Comparison of ENCODE assay signal across 9 mouse cellular contexts in the genomic region with DNA sequence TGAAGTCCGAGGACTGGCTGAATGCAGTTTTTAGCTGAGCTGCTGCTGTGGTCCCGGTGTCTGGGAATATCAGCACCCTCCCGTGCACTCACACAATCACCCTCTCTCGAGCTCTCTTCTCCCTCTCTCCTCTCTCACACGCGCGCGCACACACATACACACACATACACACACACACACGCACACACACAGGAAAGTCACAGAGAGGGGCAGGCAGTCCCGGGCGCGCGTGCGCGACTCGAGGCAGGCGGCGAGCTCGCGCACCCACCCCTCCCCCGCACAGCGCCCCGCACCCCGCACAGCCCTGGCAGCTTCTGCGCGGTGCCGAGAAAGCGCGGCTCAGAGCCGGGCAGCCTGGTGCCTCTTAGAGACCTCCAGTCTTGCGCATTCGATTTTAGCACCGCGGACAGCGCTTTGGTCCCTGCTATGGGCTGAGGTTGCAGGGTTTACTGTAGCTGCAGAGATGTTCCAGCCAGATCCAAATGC. TPM values are rescaled to one million over a fixed set of nuclear protein-coding genes. Genes with fewer than 3 reads are reported as not detected.
DNase-seq lines count a peak whose midpoint lies in the region; ATAC-seq lines count a peak whose summit lies in the region.
"Had no signal": no experiment of that assay in that cellular context is flagged by ENCODE, and none has a peak within 500 bp of the region (broad histone marks: within the 10 kb centered on the region; RNA-seq: fewer than 3 reads in every experiment).

A gene (minus strand): TSS at position 240 of the 486 bp plus-strand sequence.

- H3K36me3 ChIP-seq in forebrain, embryonic 16.5 days (ENCODE audit: control insufficient read depth, insufficient read depth) = no peaks in the 10 kb centered on the region
- no peaks in the 10 kb centered on the region for H3K36me3 ChIP-seq in hindbrain, embryonic 11.5 days (ENCODE audit: control insufficient read depth, insufficient read depth, low read length)

- ATAC-seq in forebrain, embryonic 16.5 days = peak; percentile 91
- peak; percentile 90 for ATAC-seq in hindbrain, embryonic 11.5 days (ENCODE audit: low FRiP score)
- no peak for ATAC-seq in monocyte, adult 5-6 weeks (replicated peaks; ENCODE audit: insufficient number of reproducible peaks, low FRiP score, low TSS enrichment, poor library complexity, severe bottlenecking)

- H3K4me3 ChIP-seq in forebrain, embryonic 16.5 days (replicated peaks; ENCODE audit: low read length) = peak within 1 kb of the TSS; percentile 77
- peak within 1 kb of the TSS; percentile 50 for H3K4me3 ChIP-seq in hindbrain, embryonic 11.5 days (ENCODE audit: low read depth, low read length)
- H3K4me3 ChIP-seq: erythroblast, embryonic 14.5 days had no signal

- H3K4me2 ChIP-seq in forebrain, embryonic 16.5 days (ENCODE audit: low read length) = peak within 1 kb of the TSS; percentile 62
- H3K4me2 ChIP-seq in hindbrain, embryonic 11.5 days (replicated peaks; ENCODE audit: low read depth, low read length) = peak within 1 kb of the TSS; percentile 83

- peak within 1 kb of the TSS; percentile 94 for H3K9ac ChIP-seq in forebrain, embryonic 16.5 days (replicated peaks; ENCODE audit: low read depth, low read length)
- H3K9ac ChIP-seq in hindbrain, embryonic 11.5 days (ENCODE audit: low read depth, low read length) = peak within 1 kb of the TSS; percentile 73

- H3K4me1 ChIP-seq in forebrain, embryonic 16.5 days (replicated peaks; ENCODE audit: control insufficient read depth, insufficient read depth, low read length) = peaks cover 23% of the 10 kb centered on the region
- H3K4me1 ChIP-seq in hindbrain, embryonic 11.5 days (replicated peaks; ENCODE audit: control insufficient read depth, insufficient read depth, low read length) = no peaks in the 10 kb centered on the region

- DNase-seq in Muller cell, postnatal 12 days (ENCODE audit: inconsistent ontology term) = peak; percentile 78
- DNase-seq in cerebellum, adult 11-12 months = peak; percentile 92
- DNase-seq in hindbrain, embryonic 11.5 days (ENCODE audit: low spot score) = peak; percentile 83
- peak; percentile 90 to 91 for DNase-seq in layer of hippocampus, postnatal 10 days (ENCODE audit: low spot score in 2 of 2)
- peak; percentile 8 for DNase-seq in lung, postnatal 36 days
- DNase-seq in right cerebral cortex, postnatal 10 days (ENCODE audit: low spot score in 2 of 2) = peak; percentile 96

- H3K27me3 ChIP-seq in forebrain, embryonic 16.5 days (replicated peaks; ENCODE audit: control insufficient read depth, insufficient read depth, low read length) = no peaks in the 10 kb centered on the region
- no peaks in the 10 kb centered on the region for H3K27me3 ChIP-seq in hindbrain, embryonic 11.5 days (ENCODE audit: control insufficient read depth, insufficient read depth, low read length)

- 1% methylated on average over 35 of the region's 35 CpGs for WGBS in forebrain, embryonic 16.5 days
- WGBS in hindbrain, embryonic 11.5 days = under 1% methylated on average over 34 of the region's 35 CpGs

- peak within 1 kb of the TSS; percentile 98 for H3K27ac ChIP-seq in forebrain, embryonic 16.5 days (ENCODE audit: low read length)
- H3K27ac ChIP-seq in hindbrain, embryonic 11.5 days (ENCODE audit: low read depth, low read length) = peak within 1 kb of the TSS; percentile 71

- H3K9me3 ChIP-seq in forebrain, embryonic 16.5 days (ENCODE audit: control insufficient read depth, low read length) = no peaks in the 10 kb centered on the region
- H3K9me3 ChIP-seq in hindbrain, embryonic 11.5 days (ENCODE audit: control insufficient read depth, low read length) = no peaks in the 10 kb centered on the region

RNA-seq across cellular contexts. Expression of the gene that starts here (rescaled TPM):
- 264 and 275 TPM in 2 replicates for polyA plus RNA-seq in forebrain, embryonic 16.5 days (2015; fragmentation: Nextera tagmentation; extraction: Ambion mirVana)
- polyA plus RNA-seq in hindbrain, embryonic 11.5 days (2014; fragmentation: Nextera tagmentation; extraction: Ambion mirVana) = 20.7 and 37.2 TPM in 2 replicates
- 100 to 1,000 TPM; 532 to 533 TPM for total RNA-seq in layer of hippocampus, postnatal 10 days (2021)
- 0.58 TPM in 1 of 3 replicates, not detected in the others for total RNA-seq in monocyte, adult 5-6 weeks (2017)
- polyA plus RNA-seq: erythroblast, embryonic 14.5 days had no signal

Comparison
In these comparisons a context has a peak if more than half of its experiments do, and no peak if none do; other contexts are left out.
1. RNA of the gene that starts here (total RNA-seq): 532 to 533 TPM in layer of hippocampus, postnatal 10 days; 0.58 TPM in monocyte, adult 5-6 weeks; every median in the first group is over 100 times any median in the second.
2. DNase-seq: peak in every context shown above with its lines; median percentile 96 in right cerebral cortex, postnatal 10 days; 92 in cerebellum, adult 11-12 months; 90 in layer of hippocampus, postnatal 10 days; 83 in hindbrain, embryonic 11.5 days; 78 in Muller cell, postnatal 12 days; 8 in lung, postnatal 36 days.